Mouse (Mus musculus) embryonic facial prominence, embryonic 11.5 days (tissue): ENCODE data around the gene Rusc1. TPM values are rescaled to one million over a fixed set of nuclear protein-coding genes. Genes with fewer than 3 reads are reported as not detected.

ENCODE experiments used
- ATAC-seq: fragments of 200-750 bp; cut with Nextera tagmentation; replicated peaks from 2 replicates; pipeline ENCODE4 v1.8.0; 2017; ENCODE audit warnings: low read depth; ENCODE audit not compliant: insufficient number of reproducible peaks, low FRiP score, low TSS enrichment
- DNase-seq: peaks from one replicate; pipeline ENCODE4 v3.0.0-alpha.2; 2015; ENCODE audit warnings: low spot score
- H3K27ac ChIP-seq: fragments of 300-500 bp; sonication (generic); replicated peaks from 2 replicates; pipeline ENCODE4 v1.5.1; 2014; ENCODE audit warnings: mild to moderate bottlenecking, low read depth, low read length, control low read depth
- H3K27me3 ChIP-seq: fragments of 300-500 bp; sonication (generic); 2 replicates; pipeline ENCODE4 v1.6.1; 2014; ENCODE audit warnings: mild to moderate bottlenecking, low read length, moderate library complexity, mixed read lengths; ENCODE audit not compliant: control insufficient read depth, insufficient read depth
- H3K36me3 ChIP-seq: fragments of 300-500 bp; sonication (generic); replicated peaks from 2 replicates; pipeline ENCODE4 v1.6.1; 2014; ENCODE audit warnings: low read depth, mild to moderate bottlenecking, low read length, moderate library complexity, mixed read lengths; ENCODE audit not compliant: control insufficient read depth, insufficient read depth
- H3K4me1 ChIP-seq: fragments of 300-500 bp; sonication (generic); 2 replicates; pipeline ENCODE4 v1.6.1; 2014; ENCODE audit warnings: low read length, mixed read lengths; ENCODE audit not compliant: control insufficient read depth, insufficient read depth
- H3K4me2 ChIP-seq: fragments of 300-500 bp; sonication (generic); 2 replicates; pipeline ENCODE4 v1.6.1; 2014; ENCODE audit warnings: low read depth, mild to moderate bottlenecking, control low read depth, low read length, moderate library complexity
- H3K4me3 ChIP-seq: fragments of 300-500 bp; sonication (generic); 2 replicates; pipeline ENCODE4 v1.5.1; 2014; ENCODE audit warnings: low read depth, low read length, control low read depth
- H3K9ac ChIP-seq: fragments of 300-500 bp; sonication (generic); replicated peaks from 2 replicates; pipeline ENCODE4 v1.6.1; 2014; ENCODE audit warnings: mild to moderate bottlenecking, control low read depth, low read length
- H3K9me3 ChIP-seq: fragments of 300-500 bp; sonication (generic); replicated peaks from 2 replicates; pipeline ENCODE4 v1.6.1; 2016; ENCODE audit warnings: mild to moderate bottlenecking, low read length, inconsistent platforms, mixed read lengths; ENCODE audit not compliant: control insufficient read depth
- WGBS: fragments of 180-500 bp; shearing (Covaris S2); extraction: QIAGEN DNeasy Blood & Tissue Kit; methylation state at CpG from one replicate; pipeline ENCODE4 v1.1.7; 2014; 5-methylcytosine and 5-hydroxymethylcytosine counted together
- polyA plus RNA-seq: library from polyadenylated mRNA; unstranded; fragments of >200 nt; fragmentation: Nextera tagmentation; extraction: Ambion mirVana; gene quantifications from 2 replicates; pipeline ENCODE4 v1.2.1, GENCODE M21; 2014

The Rusc1 gene
- polyA plus RNA-seq, 1 experiment from 2014 or later, result 14.4 TPM

GRCm38 (mm10) chr3:89102495-89103290 is 9.6 kb upstream of the Rusc1 start:
- no peaks in the 10 kb centered on the region; the same call in 1 of the 2 replicates for H3K36me3 ChIP-seq
- peak overlapping the region; percentile 22; the same call in 1 of the 2 replicates for H3K4me3 ChIP-seq
- ATAC-seq (no peak), DNase-seq (no peak)
- H3K4me2 ChIP-seq, result peak overlapping the region; percentile 46
- WGBS, result 61% methylated on average over 12 of the region's 12 CpGs
- H3K4me1 ChIP-seq, result no peaks in the 10 kb centered on the region; the same call in 1 of the 2 replicates
- no peak overlapping the region for H3K9ac ChIP-seq
- no peak overlapping the region; the same call in 1 of the 2 replicates for H3K27ac ChIP-seq
- H3K27me3 ChIP-seq, result no peaks in the 10 kb centered on the region
- no peaks in the 10 kb centered on the region for H3K9me3 ChIP-seq

GRCm38 (mm10) chr3:89101812-89102494 is 8.8 kb upstream of the Rusc1 start, which contains the start of gene Fdps:
Gene Fdps, minus strand, starts transcription at chr3:89101959.
- H3K36me3 ChIP-seq, result no peaks in the 10 kb centered on the region; the same call in 1 of the 2 replicates
- no peaks in the 10 kb centered on the region for H3K27me3 ChIP-seq
- 0% methylated on average over 26 of the region's 26 CpGs for WGBS
- no peaks in the 10 kb centered on the region; the same call in 1 of the 2 replicates for H3K4me1 ChIP-seq
- peak; percentile 100 for DNase-seq
- H3K4me3 ChIP-seq, result peak within 1 kb of the TSS; percentile 84
- H3K27ac ChIP-seq, result peak within 1 kb of the TSS; percentile 35; the same call in 1 of the 2 replicates
- H3K4me2 ChIP-seq, result peak within 1 kb of the TSS; percentile 91
- no peaks in the 10 kb centered on the region for H3K9me3 ChIP-seq
- peak; percentile 97 for ATAC-seq
- peak within 1 kb of the TSS; percentile 70 for H3K9ac ChIP-seq

GRCm38 (mm10) chr3:89101459-89101811 is 8.3 kb upstream of the Rusc1 start:
- ATAC-seq, result peak; percentile 21; the same call in 1 of the 2 replicates
- Histone ChIP-seq H3K9me3 (no peaks in the 10 kb centered on the region), H3K4me1 (no peaks in the 10 kb centered on the region; the same call in 1 of the 2 replicates), H3K36me3 (no peaks in the 10 kb centered on the region; the same call in 1 of the 2 replicates), H3K4me2 (peak overlapping the region; percentile 91), H3K9ac (peak overlapping the region; percentile 70), H3K27me3 (no peaks in the 10 kb centered on the region), H3K4me3 (peak overlapping the region; percentile 84), H3K27ac (peak overlapping the region; percentile 35; the same call in 1 of the 2 replicates)
- WGBS, result under 1% methylated on average over 19 of the region's 19 CpGs
- no peak for DNase-seq

GRCm38 (mm10) chr3:89100811-89101210 is 7.7 kb upstream of the Rusc1 start, which contains the start of gene Gm43738:
Gene Gm43738, minus strand, starts transcription at chr3:89101099.
- H3K4me1 ChIP-seq, result no peaks in the 10 kb centered on the region; the same call in 1 of the 2 replicates
- peak within 1 kb of the TSS; percentile 35; the same call in 1 of the 2 replicates for H3K27ac ChIP-seq
- DNase-seq (no peak), ATAC-seq (0 out of 2 replicates have a peak, but pooled peaks have one; percentile 12)
- peak within 1 kb of the TSS; percentile 70 for H3K9ac ChIP-seq
- H3K36me3 ChIP-seq, result peaks cover 3% of the 10 kb centered on the region; the same call in 1 of the 2 replicates
- peak within 1 kb of the TSS; percentile 84 for H3K4me3 ChIP-seq
- no peaks in the 10 kb centered on the region for H3K27me3 ChIP-seq
- H3K4me2 ChIP-seq, result peak within 1 kb of the TSS; percentile 91
- 57% methylated on average over 7 of the region's 7 CpGs for WGBS
- no peaks in the 10 kb centered on the region for H3K9me3 ChIP-seq

GRCm38 (mm10) chr3:89094021-89094420 is 910 bp upstream of the Rusc1 start:
- Histone ChIP-seq H3K9me3 (no peaks in the 10 kb centered on the region), H3K36me3 (peaks cover 3% of the 10 kb centered on the region), H3K4me2 (no peak overlapping the region), H3K27me3 (peaks cover 8% of the 10 kb centered on the region), H3K9ac (no peak overlapping the region), H3K4me1 (no peaks in the 10 kb centered on the region), H3K27ac (no peak overlapping the region), H3K4me3 (no peak overlapping the region)
- DNase-seq, result no peak
- no peak for ATAC-seq
- WGBS, result 88% methylated on average over 10 of the region's 10 CpGs

GRCm38 (mm10) chr3:89092509-89093090 is 511 bp downstream of the Rusc1 start:
- Histone ChIP-seq H3K9ac (peak overlapping the region; percentile 44), H3K27me3 (peaks cover 9% of the 10 kb centered on the region), H3K4me2 (peak overlapping the region; percentile 55), H3K4me1 (no peaks in the 10 kb centered on the region; the same call in 1 of the 2 replicates), H3K4me3 (peak overlapping the region; percentile 34), H3K27ac (no peak overlapping the region), H3K9me3 (no peaks in the 10 kb centered on the region), H3K36me3 (peaks cover 3% of the 10 kb centered on the region)
- 20% methylated on average over 11 of the region's 11 CpGs for WGBS
- ATAC-seq (no peak), DNase-seq (no peak)

GRCm38 (mm10) chr3:89091811-89092508 is 1.2 kb downstream of the Rusc1 start:
- Histone ChIP-seq H3K4me1 (no peaks in the 10 kb centered on the region; the same call in 1 of the 2 replicates), H3K9ac (peak overlapping the region; percentile 74; the same call in 1 of the 2 replicates), H3K27me3 (peaks cover 9% of the 10 kb centered on the region), H3K27ac (no peak overlapping the region), H3K36me3 (peaks cover 3% of the 10 kb centered on the region), H3K4me3 (peak overlapping the region; percentile 61), H3K9me3 (no peaks in the 10 kb centered on the region), H3K4me2 (peak overlapping the region; percentile 100)
- no peak for ATAC-seq
- no peak for DNase-seq
- WGBS, result 10% methylated on average over 20 of the region's 20 CpGs
